Mouse (Mus musculus) heart, adult 2 months (tissue): ENCODE measurements around the gene Caml. TPM values are rescaled to one million over a fixed set of nuclear protein-coding genes. Genes with fewer than 3 reads are reported as not detected.

Experiments
- DNase-seq, 2 experiments: peaks; one replicate each; pipeline ENCODE4 v3.0.0; 2021
- H3K27ac ChIP-seq: fragments of 200-600 bp; 2 replicates; pipeline ENCODE4 v1.8.1; 2022
- H3K27me3 ChIP-seq: fragments of 200-500 bp; 2 replicates; pipeline ENCODE4 v1.6.1; 2012; ENCODE audit warnings: mild to moderate bottlenecking, low read length, inconsistent platforms, mixed read lengths; ENCODE audit not compliant: control insufficient read depth, insufficient read depth
- H3K36me3 ChIP-seq: fragments of 200-500 bp; 2 replicates; pipeline ENCODE4 v1.6.1; 2012; ENCODE audit warnings: low read length, inconsistent platforms; ENCODE audit not compliant: control insufficient read depth, insufficient read depth
- H3K4me1 ChIP-seq: fragments of 200-500 bp; 2 replicates; pipeline ENCODE4 v1.6.1; 2011; ENCODE audit warnings: low read length; ENCODE audit not compliant: control insufficient read depth, insufficient read depth
- H3K4me3 ChIP-seq: fragments of 200-600 bp; 2 replicates; pipeline ENCODE4 v1.8.1; 2022
- H3K79me2 ChIP-seq: fragments of 200-500 bp; replicated peaks from 2 replicates; pipeline ENCODE4 v1.6.1; 2012; ENCODE audit warnings: mild to moderate bottlenecking, inconsistent platforms, low read length, moderate library complexity, mixed read lengths; ENCODE audit not compliant: control insufficient read depth, insufficient read depth
- H3K9ac ChIP-seq: fragments of 200-500 bp; 2 replicates; pipeline ENCODE4 v1.6.1; 2012; ENCODE audit warnings: low read depth, mild to moderate bottlenecking, control low read depth, inconsistent platforms, low read length, mixed read lengths
- CTCF ChIP-seq: fragments of 200-600 bp; IDR thresholded peaks from 2 replicates; pipeline ENCODE4 v1.8.1; 2022; ENCODE audit warnings: antibody characterized with exemption, mild to moderate bottlenecking, moderate library complexity
- EP300 ChIP-seq: fragments of 200-500 bp; IDR thresholded peaks from 2 replicates; pipeline ENCODE4 v1.6.1; 2011; ENCODE audit warnings: low read depth, low read length, control low read depth; ENCODE audit not compliant: insufficient read depth
- POLR2A ChIP-seq: fragments of 200-500 bp; IDR thresholded peaks from 2 replicates; pipeline ENCODE4 v1.6.1; 2011; ENCODE audit warnings: mild to moderate bottlenecking, low read depth, low read length, control low read depth; ENCODE audit not compliant: insufficient read depth
- WGBS: fragments of 180-500 bp; shearing (Covaris S2); methylation state at CpG from one replicate; pipeline ENCODE4 v1.1.7; 2018; 5-methylcytosine and 5-hydroxymethylcytosine counted together
- intact Hi-C: fragments of 180-260 bp; cut with DNase I; formaldehyde crosslinking; loops from one replicate; pipeline ENCODE4 v1.15.1; 2025
- polyA plus RNA-seq: library from polyadenylated mRNA; depleted of rRNA; stranded (reverse); fragments of >200 nt; gene quantifications from 2 replicates; pipeline ENCODE4 v1.2.3, GENCODE M21; 2012; rRNA removed
- total RNA-seq, 2 experiments: library from RNA; stranded (reverse); gene quantifications; 2 replicates each; pipeline ENCODE4 v1.2.3; 2021

Gene Caml
- total and polyA plus RNA-seq, 3 experiments = 10.4 to 11.7 (median 10.9) TPM

GRCm38 (mm10) chr13:55650980-55651379, 28.2 kb downstream of the Caml start:
- H3K4me1 ChIP-seq = no peaks in the 10 kb centered on the region
- DNase-seq = no peak
- 89% methylated on average over 6 of the region's 6 CpGs for WGBS
- intact Hi-C loops = no loop called here
- no peaks in the 10 kb centered on the region for H3K79me2 ChIP-seq
- no peak overlapping the region for H3K27ac ChIP-seq
- no peaks in the 10 kb centered on the region for H3K36me3 ChIP-seq
- TF ChIP-seq POLR2A (no peak), EP300 (no peak), CTCF (no peak)
- H3K4me3 ChIP-seq = no peak overlapping the region
- H3K9ac ChIP-seq = no peak overlapping the region
- no peaks in the 10 kb centered on the region for H3K27me3 ChIP-seq

- Histone ChIP-seq H3K4me1 (no peaks in the 10 kb centered on the region), H3K27me3 (no peaks in the 10 kb centered on the region), H3K79me2 (no peaks in the 10 kb centered on the region), H3K9ac (no peak overlapping the region), H3K4me3 (no peak overlapping the region), H3K27ac (no peak overlapping the region), H3K36me3 (no peaks in the 10 kb centered on the region)
- TF ChIP-seq POLR2A = no peak
- peak; percentile 67 for TF ChIP-seq CTCF
- TF ChIP-seq EP300 = no peak
- DNase-seq = peak; percentile 9 to 45
- intact Hi-C loops = no loop called here
- 87% methylated on average over 6 of the region's 6 CpGs for WGBS
These were observed 45.7 kb downstream of the Caml start for GRCm38 (mm10) chr13:55668550-55668949.

DNA sequence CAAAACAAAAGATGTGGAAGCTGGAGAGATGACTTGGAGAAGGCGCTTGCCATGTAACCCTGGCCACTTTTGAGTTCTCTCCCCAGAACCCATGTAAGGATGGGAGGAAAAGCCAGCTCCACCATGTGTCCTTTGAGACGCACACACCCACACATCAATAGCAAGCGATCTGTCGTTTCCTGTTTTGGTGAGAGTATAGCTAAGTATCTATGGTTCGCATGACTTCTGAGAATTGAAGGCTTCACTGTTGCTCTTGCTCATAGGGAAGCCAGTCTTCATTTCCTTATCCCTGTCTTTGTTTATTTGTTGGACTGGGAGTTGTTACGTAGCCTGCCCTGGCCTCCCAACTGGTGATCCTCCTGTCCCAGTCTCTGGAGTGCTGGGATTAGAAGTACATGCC, 49.9 kb downstream of the Caml start:
- H3K4me3 ChIP-seq = no peak overlapping the region
- WGBS = 83% methylated on average over 6 of the region's 6 CpGs
- intact Hi-C loops = no loop called here
- DNase-seq = no peak
- H3K4me1 ChIP-seq = no peaks in the 10 kb centered on the region
- no peaks in the 10 kb centered on the region for H3K36me3 ChIP-seq
- TF ChIP-seq CTCF = no peak
- TF ChIP-seq POLR2A = no peak
- no peak for TF ChIP-seq EP300
- no peak overlapping the region for H3K9ac ChIP-seq
- H3K79me2 ChIP-seq = no peaks in the 10 kb centered on the region
- no peak overlapping the region for H3K27ac ChIP-seq
- no peaks in the 10 kb centered on the region for H3K27me3 ChIP-seq

DNA sequence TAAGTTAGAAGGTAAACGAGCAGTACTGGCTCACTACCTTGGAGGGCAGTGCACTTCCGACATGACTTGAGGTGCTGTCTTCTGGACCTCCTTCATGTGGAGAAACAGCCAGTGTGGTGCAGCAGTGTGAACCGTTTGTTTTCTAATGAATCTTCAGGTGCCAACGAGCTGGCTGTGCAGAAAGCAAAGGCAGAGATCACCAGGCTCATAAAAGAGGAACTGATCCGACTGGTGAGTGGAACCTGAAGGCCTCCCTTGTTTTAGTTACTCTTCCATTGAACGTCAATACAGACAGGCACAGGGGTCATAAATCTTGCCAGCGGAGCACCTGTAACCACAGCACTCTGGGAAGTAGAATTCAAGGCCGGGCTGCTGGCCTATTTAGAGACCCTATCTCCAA, 54.6 kb downstream of the Caml start:
- Histone ChIP-seq H3K9ac (no peak overlapping the region), H3K27ac (no peak overlapping the region), H3K27me3 (no peaks in the 10 kb centered on the region), H3K36me3 (no peaks in the 10 kb centered on the region), H3K4me3 (no peak overlapping the region), H3K79me2 (no peaks in the 10 kb centered on the region), H3K4me1 (no peaks in the 10 kb centered on the region)
- DNase-seq = no peak
- intact Hi-C loops = no loop called here
- 83% methylated on average over 8 of the region's 8 CpGs for WGBS
- TF ChIP-seq CTCF = no peak
- TF ChIP-seq POLR2A = no peak
- no peak for TF ChIP-seq EP300

Other genes with a start within 250 kb of the Caml start
- not detected for gene Slc34a1, start 224.8 kb upstream of the Caml start, total RNA-seq
- gene Slc34a1, start 224.8 kb upstream of the Caml start, polyA plus RNA-seq = 0.16 and 0.18 TPM in 2 replicates
- gene Pfn3, start 207.8 kb upstream of the Caml start, total RNA-seq = not detected
- not detected in 2 replicates for gene Pfn3, start 207.8 kb upstream of the Caml start, polyA plus RNA-seq
- gene F12, start 196.2 kb upstream of the Caml start, total RNA-seq = not detected
- gene F12, start 196.2 kb upstream of the Caml start, polyA plus RNA-seq = 0.23 TPM in 1 of 2 replicates, not detected in the other
- 10 to 100 TPM; 17.1 to 19.5 TPM for gene Grk6, start 177.9 kb upstream of the Caml start, total RNA-seq
- gene Grk6, start 177.9 kb upstream of the Caml start, polyA plus RNA-seq = 22.5 and 29.0 TPM in 2 replicates
- under 1 TPM; 0.86 to 0.94 TPM for gene Prr7, start 158.7 kb upstream of the Caml start, total RNA-seq
- gene Prr7, start 158.7 kb upstream of the Caml start, polyA plus RNA-seq = 0.53 and 1.1 TPM in 2 replicates
- 1 to 10 TPM; 4.8 to 9.3 TPM for gene Dbn1, start 134.9 kb upstream of the Caml start, total RNA-seq
- gene Dbn1, start 134.9 kb upstream of the Caml start, polyA plus RNA-seq = 10.4 and 11.5 TPM in 2 replicates
- 10 to 100 TPM; 46.9 to 54.0 TPM for gene Pdlim7, start 109.3 kb upstream of the Caml start, total RNA-seq
- 86.3 and 98.2 TPM in 2 replicates for gene Pdlim7, start 109.3 kb upstream of the Caml start, polyA plus RNA-seq
- 1 to 10 TPM; 1.9 to 2.4 TPM for gene Dok3, start 93.7 kb upstream of the Caml start, total RNA-seq
- gene Dok3, start 93.7 kb upstream of the Caml start, polyA plus RNA-seq = 3.7 and 7.3 TPM in 2 replicates
- gene Ddx41, start 86.3 kb upstream of the Caml start, total RNA-seq = 10 to 100 TPM; 13.0 to 13.9 TPM
- gene Ddx41, start 86.3 kb upstream of the Caml start, polyA plus RNA-seq = 20.7 and 21.1 TPM in 2 replicates
- 10 to 100 TPM; 11.2 to 13.0 TPM for gene Fam193b, start 51.9 kb upstream of the Caml start, total RNA-seq
- 43.9 and 46.1 TPM in 2 replicates for gene Fam193b, start 51.9 kb upstream of the Caml start, polyA plus RNA-seq
- 10 to 100 TPM; 85.5 to 95.7 TPM for gene Tmed9, start 49.3 kb upstream of the Caml start, total RNA-seq
- gene Tmed9, start 49.3 kb upstream of the Caml start, polyA plus RNA-seq = 64.5 and 91.4 TPM in 2 replicates
- 1 to 10 TPM; 8.8 to 9.8 TPM for gene B4galt7, start 23.1 kb upstream of the Caml start, total RNA-seq
- 11.4 and 13.2 TPM in 2 replicates for gene B4galt7, start 23.1 kb upstream of the Caml start, polyA plus RNA-seq
- gene Ddx46, start 12.0 kb downstream of the Caml start, total RNA-seq = 10 to 100 TPM; 20.8 to 21.1 TPM
- 7.9 and 14.8 TPM in 2 replicates for gene Ddx46, start 12.0 kb downstream of the Caml start, polyA plus RNA-seq
- 10 to 100 TPM; 39.4 to 42.2 TPM for gene B230219D22Rik, start 70.1 kb downstream of the Caml start, total RNA-seq
- 22.1 and 52.1 TPM in 2 replicates for gene B230219D22Rik, start 70.1 kb downstream of the Caml start, polyA plus RNA-seq
- gene Txndc15, start 91.6 kb downstream of the Caml start, total RNA-seq = 10 to 100 TPM; 39.4 to 47.1 TPM
- 29.1 and 37.5 TPM in 2 replicates for gene Txndc15, start 91.6 kb downstream of the Caml start, polyA plus RNA-seq
- gene Pcbd2, start 104.4 kb downstream of the Caml start, total RNA-seq = 10 to 100 TPM; 46.7 to 47.6 TPM
- gene Pcbd2, start 104.4 kb downstream of the Caml start, polyA plus RNA-seq = 34.0 and 34.6 TPM in 2 replicates
- under 1 TPM in 1 of 2 experiments, not detected in 1; 0.23 TPM for gene Catsper3, start 161.6 kb downstream of the Caml start, total RNA-seq
- gene Catsper3, start 161.6 kb downstream of the Caml start, polyA plus RNA-seq = 0.12 TPM in 1 of 2 replicates, not detected in the other
- not detected for gene Pitx1, start 213.2 kb downstream of the Caml start, total RNA-seq
- gene Pitx1, start 213.2 kb downstream of the Caml start, polyA plus RNA-seq = 0.06 TPM in 1 of 2 replicates, not detected in the other